Mouse (Mus musculus): Measurements from ENCODE around the gene Dock6. TPM values are rescaled to one million over a fixed set of nuclear protein-coding genes. Genes with fewer than 3 reads are reported as not detected.
"Not testable (repeated sequence)": the region's sequence is repeated elsewhere in the genome, so short reads cannot be mapped to it uniquely, and the experiment has no call there.

Gene Dock6
- total RNA-seq (2021), result 10 to 100 TPM; 23.5 to 25.2 TPM

DNA sequence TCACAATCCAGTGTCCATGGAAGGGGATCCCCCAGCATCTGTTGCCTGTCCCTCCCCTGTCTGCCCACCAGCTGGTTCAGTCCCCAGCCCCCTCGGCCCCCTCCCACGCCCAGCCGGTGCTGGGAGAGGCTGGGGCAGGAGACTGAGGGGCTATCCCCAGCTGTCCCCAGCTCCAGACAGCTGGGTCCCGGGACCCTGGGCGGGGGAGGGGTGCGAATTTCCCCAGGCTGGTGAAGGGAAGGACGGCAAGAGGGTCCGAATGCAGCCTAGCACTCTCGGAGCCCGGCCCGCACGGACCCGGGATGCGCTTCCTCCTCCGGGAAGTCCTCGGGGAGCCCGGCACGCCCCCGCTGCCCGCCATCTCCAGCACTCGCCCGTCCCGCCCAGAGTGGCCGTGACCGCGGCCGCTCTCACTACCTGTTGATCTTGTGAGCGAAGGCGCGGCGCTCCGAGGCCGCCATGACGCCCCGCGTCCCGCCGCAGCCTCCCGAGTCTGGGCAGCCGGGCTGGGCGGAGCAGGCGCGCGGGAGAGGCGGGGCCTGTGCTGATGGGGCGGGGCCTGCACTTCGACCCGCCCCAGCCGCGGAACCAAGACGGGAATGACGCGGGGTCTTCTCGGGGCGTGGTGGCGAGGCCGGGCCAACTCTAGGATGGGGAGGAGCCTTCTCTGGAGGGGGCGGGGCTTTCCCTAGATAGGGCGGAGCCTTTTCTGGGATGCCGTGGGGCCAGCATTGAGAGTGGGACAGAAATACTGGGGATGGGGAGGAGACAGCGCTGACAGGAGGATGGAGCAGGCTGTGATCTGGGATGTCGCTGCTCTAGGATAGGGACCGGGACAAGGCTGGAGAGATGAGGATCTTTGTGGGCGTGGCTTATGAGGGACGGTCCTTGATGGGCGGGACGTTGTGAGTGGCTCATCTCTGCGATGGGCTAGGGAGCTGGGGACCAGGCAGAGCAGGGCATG is at the start of gene Dock6:
Dock6 (minus strand) TSS at position 508 of the 964 bp plus-strand sequence.
- intact Hi-C loops (cut with DNase I), result no loop called here
- DNase-seq (ENCODE audit: extremely low spot score in 1 of 2, low spot score in 2 of 2), result peak; percentile 71 to 91

DNA sequence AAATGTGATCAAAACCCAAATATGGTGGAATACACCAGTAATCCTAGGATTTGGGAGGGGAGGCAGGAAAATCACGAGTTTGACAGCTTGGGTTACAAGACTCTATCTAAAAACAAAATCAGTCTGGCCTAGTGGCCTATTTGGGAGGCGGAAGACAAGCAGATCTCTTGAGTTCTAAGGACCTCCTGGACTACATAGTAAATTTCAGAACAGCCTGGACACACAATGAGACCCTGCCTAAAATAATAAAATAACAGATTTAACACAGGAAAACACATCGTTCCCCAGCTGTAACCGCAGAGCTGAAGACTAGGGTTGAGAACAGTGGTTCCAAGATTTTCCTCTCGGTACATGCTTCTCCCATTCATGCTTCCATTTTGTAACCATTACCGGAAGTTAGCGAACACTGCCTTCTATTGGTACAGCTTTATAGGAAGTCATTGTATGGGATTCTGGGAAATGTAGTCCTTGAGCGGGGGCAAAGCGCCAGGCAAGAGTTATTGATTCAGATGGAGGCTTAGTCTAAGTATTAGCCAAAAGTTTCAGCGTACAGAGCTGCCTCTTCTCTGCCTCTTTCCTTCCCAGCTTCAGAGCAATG is 48.9 kb upstream of the Dock6 start:
- peak; percentile 75 to 76 for DNase-seq (ENCODE audit: extremely low spot score in 1 of 2, low spot score in 2 of 2)
- intact Hi-C loops (cut with DNase I), result no loop called here

DNA sequence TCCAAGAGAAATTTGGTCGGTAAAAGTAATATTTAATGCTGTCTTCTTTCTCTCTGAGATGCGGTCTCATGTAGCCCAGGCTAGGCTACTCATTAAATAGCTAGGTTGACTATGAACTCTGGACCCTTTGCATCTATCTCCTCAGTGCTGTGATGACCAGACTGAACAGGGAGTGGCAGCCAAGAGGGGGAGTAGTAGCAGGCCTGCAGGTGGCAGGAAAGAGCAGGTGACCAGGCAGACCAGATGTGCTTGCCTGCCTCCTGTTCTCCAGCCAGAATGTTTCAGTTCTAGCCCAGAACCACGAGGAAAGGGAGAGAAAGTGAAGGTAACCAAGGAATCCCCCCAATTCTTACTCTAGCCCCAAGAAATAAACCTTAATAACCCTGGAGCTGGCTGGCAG is 36.8 kb upstream of the Dock6 start:
- intact Hi-C loops (cut with DNase I), result no loop called here
- no peak for DNase-seq (ENCODE audit: extremely low spot score in 1 of 2, low spot score in 2 of 2)

DNA sequence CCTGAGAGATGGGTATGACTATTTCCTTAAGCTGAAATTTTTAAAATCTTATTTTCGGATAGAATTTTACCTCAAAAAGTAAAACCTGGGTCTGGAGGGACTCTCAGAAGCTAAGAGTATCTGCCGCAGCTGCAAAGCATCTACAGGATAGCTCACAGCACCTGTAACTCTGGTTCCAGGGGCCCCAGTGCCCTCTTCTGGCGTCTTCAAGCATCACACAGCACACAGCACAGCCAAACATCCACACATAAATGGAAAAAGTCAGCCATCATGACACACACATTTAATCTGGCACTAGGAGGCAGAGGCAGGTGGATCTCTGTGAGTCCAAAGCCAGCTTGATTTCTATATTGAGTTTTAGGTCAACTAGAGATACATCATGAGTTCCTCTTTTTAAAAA is 24.2 kb upstream of the Dock6 start:
- intact Hi-C loops (cut with DNase I), result no loop called here
- DNase-seq (ENCODE audit: extremely low spot score in 1 of 2, low spot score in 2 of 2), result no peak

DNA sequence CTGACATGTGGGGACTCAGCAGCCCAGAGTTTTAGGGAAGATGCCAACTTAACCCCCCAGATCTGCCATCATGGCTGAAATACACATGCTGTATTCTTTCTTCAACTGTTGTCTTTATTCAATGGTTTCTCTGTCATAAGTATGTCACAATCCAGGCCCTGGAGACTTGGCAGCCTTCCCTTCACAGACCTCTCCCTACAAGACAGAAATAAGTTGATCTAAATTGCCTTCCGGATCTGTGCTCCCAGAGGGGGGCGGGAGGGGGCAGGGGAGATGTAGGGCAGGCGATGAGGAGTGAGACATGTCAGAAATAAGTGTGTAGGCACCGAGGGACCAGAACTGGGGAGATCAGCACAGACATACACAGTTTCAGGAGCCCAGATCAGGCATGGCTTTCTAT is 19.8 kb upstream of the Dock6 start:
- DNase-seq (ENCODE audit: extremely low spot score in 1 of 2, low spot score in 2 of 2), result no peak
- intact Hi-C loops (cut with DNase I), result no loop called here

DNA sequence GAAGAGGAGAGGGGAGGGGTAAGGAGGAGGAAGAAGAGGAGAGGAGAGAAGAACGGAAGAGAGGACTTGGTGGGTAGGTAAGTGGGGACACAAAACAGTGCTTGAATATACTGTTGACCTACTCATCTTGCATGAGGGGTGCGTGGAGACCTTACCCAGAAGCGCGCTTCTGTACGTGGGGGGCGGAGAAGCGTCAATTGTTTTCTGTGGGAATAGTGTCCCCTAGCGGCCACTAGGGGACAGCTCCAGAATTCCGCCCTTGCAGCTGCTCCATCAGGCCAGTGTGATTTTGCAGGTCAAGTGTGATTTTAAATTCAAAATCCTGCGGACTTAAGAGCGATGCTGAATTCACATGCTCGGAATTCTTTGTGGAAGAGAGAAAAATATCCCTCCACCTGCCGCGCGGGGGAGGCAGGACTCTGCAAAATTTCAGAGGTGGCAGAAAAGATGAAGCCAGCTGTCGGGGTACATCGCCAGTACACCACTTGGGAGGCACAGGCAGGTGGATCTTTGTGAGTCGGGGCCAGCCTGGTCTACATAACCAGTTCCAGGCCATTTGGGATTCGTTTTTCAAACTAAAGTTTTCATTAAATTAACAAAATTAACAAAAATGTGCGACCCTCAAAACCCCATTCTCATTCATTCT is 18.6 kb upstream of the Dock6 start:
- DNase-seq (ENCODE audit: extremely low spot score in 1 of 2, low spot score in 2 of 2), result peak; percentile 38 to 62
- intact Hi-C loops (cut with DNase I), result no loop called here

DNA sequence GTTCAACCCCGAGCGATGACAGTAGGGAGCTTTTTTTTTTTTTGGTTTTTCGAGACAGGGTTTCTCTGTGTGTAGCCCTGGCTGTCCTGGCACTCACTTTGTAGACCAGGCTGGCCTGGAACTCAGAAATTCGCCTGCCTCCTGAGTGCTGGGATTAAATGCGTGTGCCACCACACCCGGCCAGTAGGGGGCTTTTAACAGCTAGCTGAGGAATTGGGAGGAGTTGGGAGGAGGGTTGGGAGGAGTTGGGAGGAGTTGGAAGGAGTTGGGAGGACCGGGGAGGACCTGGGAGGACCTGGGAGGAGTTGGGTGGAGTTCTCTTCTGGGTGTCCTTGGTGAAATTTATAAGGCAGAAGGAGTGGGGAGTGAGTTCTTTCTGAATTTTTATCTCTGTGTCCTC is 16.9 kb upstream of the Dock6 start:
- intact Hi-C loops (cut with DNase I), result not testable (repeated sequence)
- peak in 1 of 2 experiments; percentile 79 for DNase-seq (ENCODE audit: extremely low spot score in 1 of 2, low spot score in 2 of 2)

DNA sequence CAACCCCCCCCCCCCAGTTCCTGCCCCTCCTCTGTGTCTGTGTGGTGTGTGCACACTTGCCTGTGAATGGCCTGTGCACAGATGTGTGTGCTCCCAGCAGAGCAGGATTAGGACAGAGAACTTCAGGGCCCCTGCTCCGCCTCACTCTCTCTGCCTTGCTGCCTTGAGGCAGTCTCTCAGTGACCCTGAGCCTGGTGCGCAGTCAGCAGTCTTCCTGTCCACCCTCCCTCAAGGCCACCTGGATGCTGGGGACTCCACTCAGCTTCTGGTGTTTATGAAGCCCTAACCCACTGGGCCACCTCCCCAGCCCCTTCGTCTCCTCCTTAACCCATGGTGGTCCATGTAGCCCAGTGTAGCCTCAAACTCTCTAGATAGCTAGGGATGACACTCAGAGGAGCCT is 15.3 kb upstream of the Dock6 start:
- no peak for DNase-seq (ENCODE audit: extremely low spot score in 1 of 2, low spot score in 2 of 2)
- intact Hi-C loops (cut with DNase I), result no loop called here

DNA sequence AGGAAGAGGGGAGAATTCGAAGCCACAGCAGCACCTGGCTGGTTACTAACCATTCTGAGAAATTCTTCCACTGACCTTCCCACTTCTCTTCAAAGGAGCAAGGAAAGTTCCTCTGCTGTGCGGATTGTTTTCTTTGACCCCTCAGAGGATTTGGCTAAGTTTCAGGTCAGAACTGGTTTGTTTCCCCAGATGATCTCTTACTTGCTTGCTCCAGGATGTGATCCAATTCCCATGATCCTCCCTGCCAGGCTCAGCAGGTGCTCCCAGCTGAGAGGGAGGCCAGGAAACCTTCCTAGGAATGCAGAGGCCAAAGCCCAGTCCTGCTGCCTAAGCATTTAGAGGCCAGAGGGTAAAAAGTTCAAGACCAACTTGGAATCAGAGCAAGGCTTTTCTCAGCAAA is 14.2 kb upstream of the Dock6 start:
- peak in 1 of 2 experiments; percentile 87 for DNase-seq (ENCODE audit: extremely low spot score in 1 of 2, low spot score in 2 of 2)
- intact Hi-C loops (cut with DNase I), result no loop called here

DNA sequence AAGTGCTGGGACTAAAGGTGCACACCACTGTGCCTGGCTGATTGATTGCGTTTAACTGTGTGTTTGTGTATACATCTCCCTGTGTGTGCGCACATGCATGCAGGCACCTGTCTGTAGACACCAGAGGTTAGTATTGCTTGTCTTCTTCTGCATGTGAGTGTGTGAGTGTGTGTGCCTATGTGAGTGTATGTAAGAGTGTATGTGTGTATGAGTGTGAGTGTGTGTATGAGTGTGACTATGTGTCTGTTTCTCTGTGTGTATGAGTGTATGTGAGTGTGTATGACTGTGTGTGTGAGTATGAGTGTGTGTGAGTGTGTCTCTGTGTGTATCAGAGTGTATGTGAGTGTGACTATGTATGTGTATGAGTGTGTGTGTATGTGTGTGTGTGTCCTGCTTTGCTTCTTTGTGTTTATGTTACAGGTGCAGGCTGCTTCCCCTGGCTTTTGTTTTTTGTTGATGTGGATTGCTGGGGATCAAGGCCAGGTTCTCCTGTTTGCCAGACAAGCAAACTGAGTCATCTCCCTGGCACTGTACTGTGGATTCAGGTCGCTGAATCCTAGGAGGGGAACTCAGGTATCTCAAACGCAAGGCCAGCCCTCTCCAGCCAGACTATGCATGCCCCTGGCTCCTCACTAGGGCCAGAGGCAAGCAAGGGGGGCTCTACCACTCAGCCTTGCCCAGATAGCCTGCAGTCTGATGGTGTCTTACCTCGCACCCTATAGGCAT is 13.4 kb upstream of the Dock6 start:
- DNase-seq (ENCODE audit: extremely low spot score in 1 of 2, low spot score in 2 of 2), result no peak
- intact Hi-C loops (cut with DNase I), result no loop called here

DNA sequence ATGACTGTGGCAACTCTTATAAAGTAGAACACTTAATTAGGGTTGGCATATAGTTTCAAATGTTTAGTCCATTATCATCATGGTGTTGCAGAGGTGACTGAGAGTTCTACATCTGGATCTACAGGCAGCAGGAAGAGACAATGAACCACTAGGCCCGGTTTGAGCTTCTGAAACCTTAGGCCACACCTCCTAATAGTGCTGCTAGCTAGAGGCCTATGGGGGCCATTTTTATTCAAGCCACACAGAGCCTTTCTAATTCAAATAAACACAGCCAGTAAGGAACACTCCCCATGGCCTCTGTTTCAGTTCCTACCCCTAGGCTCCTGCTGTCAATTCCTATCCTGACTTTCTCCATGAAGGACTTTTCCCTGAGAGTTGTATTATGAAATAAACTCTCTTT is 9.7 kb upstream of the Dock6 start:
- no peak for DNase-seq (ENCODE audit: extremely low spot score in 1 of 2, low spot score in 2 of 2)
- intact Hi-C loops (cut with DNase I), result no loop called here

DNA sequence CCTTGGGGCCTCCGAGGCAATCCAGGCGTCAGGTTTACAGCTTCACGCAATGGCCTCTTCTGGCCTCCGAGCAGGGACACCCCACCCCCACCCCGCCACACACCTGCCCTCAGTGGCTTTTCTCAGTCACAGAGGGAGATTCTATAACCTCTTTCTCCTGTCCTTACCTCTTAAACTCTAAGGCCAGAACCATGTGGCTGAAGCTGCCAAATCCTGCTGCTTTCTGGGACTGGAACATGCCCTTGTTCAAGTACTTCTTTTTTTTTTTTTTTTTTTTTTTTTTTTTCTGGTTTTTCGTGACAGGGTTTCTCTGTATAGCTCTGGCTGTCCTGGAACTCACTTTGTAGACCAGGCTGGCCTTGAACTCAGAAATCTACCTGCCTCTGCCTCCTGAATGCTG is 7.9 kb upstream of the Dock6 start:
- intact Hi-C loops (cut with DNase I), result not testable (repeated sequence)

DNA sequence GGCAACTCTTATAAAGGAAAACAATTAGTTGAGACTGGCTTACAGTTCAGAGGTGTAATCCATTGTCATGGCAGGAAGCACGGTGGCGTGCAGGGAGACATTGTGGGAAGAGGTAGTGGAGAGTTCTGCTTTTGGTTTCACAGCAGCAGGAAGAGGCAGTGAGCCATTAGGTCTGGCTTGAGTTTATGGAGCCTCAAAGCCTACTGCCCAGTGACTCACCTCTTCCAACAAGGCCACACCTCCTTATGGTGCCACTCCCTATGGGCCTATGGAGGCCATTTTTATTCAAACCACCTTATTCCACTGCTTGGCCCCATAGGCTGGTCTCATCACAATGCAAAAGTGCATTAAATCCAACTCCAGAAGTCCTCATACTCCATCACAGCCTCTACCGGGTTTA is 7.2 kb upstream of the Dock6 start:
- no peak for DNase-seq (ENCODE audit: extremely low spot score in 1 of 2, low spot score in 2 of 2)
- intact Hi-C loops (cut with DNase I), result no loop called here

More for the DNA sequence above, 7.9 kb upstream of the Dock6 start:
- not testable (repeated sequence) for DNase-seq (ENCODE audit: extremely low spot score in 1 of 2, low spot score in 2 of 2)

DNA sequence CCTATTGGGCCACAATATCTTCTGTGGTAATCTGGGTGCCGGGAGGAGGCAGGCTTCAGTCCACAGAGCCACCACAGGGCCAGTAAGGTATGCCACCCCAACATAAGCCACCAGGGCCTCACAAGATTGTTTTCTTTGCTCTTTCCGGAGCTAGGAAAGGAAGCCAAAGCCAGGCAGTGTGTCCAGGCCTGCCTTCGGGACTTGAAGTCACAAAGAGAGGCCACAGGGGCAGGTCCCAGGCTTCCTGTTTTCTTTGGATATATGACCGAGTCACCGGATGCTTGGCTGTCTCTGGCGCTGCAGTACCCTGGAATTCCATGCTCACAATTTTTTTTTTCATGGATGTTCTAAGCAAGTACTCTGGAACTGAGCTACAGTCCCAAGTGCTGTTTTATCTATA is 5.6 kb upstream of the Dock6 start:
- DNase-seq (ENCODE audit: extremely low spot score in 1 of 2, low spot score in 2 of 2), result peak in 1 of 2 experiments; percentile 84
- intact Hi-C loops (cut with DNase I), result no loop called here

DNA sequence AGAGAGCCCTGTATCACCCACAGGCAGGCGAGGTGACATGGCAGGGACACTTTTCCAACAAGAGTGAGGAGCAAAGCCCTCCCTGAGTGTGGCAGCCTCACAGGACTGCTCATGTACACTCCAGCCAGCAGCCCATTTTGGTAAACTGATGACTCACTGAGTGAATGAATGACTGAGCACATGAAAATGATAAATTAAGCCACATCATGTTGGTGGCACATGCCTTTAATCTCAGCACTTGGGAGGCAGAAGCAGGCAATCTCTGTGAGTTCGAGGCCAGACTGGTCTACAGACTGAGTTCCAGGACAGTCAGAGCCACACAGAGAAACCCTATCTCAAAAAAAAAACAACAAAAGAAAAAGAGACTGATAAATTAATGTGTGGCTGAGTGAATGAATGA is 5.1 kb upstream of the Dock6 start:
- intact Hi-C loops (cut with DNase I), result no loop called here
- no peak for DNase-seq (ENCODE audit: extremely low spot score in 1 of 2, low spot score in 2 of 2)

DNA sequence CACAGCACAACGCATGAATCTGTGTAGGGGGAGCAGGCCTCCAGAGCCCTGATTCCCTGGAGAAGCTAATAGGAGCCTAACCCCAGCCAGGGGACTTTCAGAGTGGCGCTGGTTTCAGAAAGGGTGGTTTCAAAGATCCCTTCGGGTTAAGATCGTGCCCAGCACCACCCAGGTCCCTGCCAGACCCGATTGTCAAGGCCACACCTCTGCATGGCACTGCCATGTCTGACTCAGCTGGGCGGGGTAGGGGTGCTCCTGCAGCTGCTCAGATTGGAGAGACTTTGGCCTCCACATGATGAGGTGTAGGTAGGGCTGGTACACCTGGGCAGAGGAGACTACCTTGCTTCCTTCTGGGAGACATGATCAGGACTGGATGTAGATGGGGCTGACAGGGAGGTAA is 2.5 kb upstream of the Dock6 start:
- intact Hi-C loops (cut with DNase I), result no loop called here
- no peak for DNase-seq (ENCODE audit: extremely low spot score in 1 of 2, low spot score in 2 of 2)

DNA sequence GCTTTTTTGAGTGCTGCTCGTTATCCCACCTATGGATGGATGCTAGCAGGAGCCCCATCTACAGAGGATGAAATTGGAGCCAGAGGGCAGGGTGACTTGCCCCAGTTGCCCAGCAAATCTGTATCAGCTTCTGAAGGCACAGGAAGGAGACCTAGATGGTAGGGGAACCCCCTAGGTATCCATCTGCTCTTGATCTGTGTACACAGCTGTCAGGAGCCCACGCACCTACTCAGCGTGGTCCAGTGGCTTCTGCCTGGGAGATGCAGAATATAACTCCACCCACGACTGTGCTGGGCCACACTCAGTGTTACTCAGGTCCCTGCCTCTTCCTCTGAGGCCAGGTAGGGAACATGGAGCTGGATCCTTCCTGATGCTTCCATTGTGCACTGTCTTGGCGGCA is 1.5 kb upstream of the Dock6 start:
- DNase-seq (ENCODE audit: extremely low spot score in 1 of 2, low spot score in 2 of 2), result no peak
- intact Hi-C loops (cut with DNase I), result no loop called here

DNA sequence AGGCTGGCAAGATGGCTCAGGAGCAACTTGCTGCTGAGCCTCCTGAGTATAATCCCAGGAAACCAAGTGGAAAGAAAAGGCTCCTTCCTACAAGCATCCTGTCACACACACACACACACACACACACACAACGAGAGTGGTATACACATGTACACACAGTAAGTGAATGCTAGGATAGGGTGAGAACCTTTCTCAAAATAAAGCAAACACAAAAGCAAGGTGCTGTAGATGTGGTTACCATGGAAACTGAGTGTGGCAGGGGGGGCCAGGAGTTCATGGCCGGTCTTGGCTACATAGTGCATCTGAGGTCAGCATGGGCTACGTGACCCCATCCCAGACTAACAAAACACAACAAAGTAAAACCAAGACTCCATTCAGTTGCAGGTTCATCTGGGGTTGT is 1.4 kb downstream of the Dock6 start:
- DNase-seq (ENCODE audit: extremely low spot score in 1 of 2, low spot score in 2 of 2), result no peak

More for the DNA sequence above, 1.4 kb downstream of the Dock6 start:
- intact Hi-C loops (cut with DNase I), result no loop called here

Data from left cerebral cortex, postnatal 10 days (tissue).